Mouse (Mus musculus): ENCODE data around the gene Notch1.

DNA sequence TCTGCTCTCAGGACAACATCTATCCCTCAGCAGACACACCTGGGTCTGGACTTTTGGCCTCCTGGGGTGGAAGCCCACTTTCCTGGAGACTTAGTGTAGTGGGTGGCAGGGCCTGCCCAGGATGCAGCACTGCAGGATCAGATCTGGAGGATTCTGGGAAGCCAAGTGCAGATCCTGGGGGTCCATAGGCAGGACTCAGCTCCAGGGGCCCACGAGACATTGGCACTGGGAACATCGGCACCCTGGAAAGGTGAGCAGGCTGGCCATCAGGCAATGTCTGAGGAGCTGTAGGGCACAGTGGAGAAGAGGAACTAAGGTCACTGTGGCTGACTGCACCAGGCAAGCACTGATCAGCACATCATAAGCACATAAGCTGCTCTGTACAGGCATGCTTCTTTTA is 94.5 kb downstream of the Notch1 start:
- TF ChIP-seq POLR2A (IDR thresholded peaks at IDR 0.05; ENCODE audit: low read depth, low read length) (no peak), CTCF (conservative IDR thresholded peaks at IDR 0.05; ENCODE audit: insufficient read depth, insufficient read length, low read depth, low read length) (no peak)

Data from kidney, adult 2 months (tissue).